Mouse (Mus musculus) stomach, postnatal 0 days (tissue): ENCODE results near the gene Frmd4b. TPM values are rescaled to one million over a fixed set of nuclear protein-coding genes. Genes with fewer than 3 reads are reported as not detected.

Experiments used
- ATAC-seq: fragments of 200-750 bp; cut with Nextera tagmentation; 2 replicates; pipeline ENCODE4 v1.8.0; 2017; ENCODE audit not compliant: low FRiP score, low TSS enrichment
- DNase-seq: peaks from one replicate; pipeline ENCODE4 v3.0.0-alpha.2; 2016; ENCODE audit warnings: low spot score
- H3K27ac ChIP-seq: fragments of 300-500 bp; sonication (generic); replicated peaks from 2 replicates; pipeline ENCODE4 v1.5.1; 2014; ENCODE audit warnings: mild to moderate bottlenecking, control low read depth
- H3K27me3 ChIP-seq: fragments of 300-500 bp; sonication (generic); 2 replicates; pipeline ENCODE4 v1.6.1; 2014; ENCODE audit warnings: low read length; ENCODE audit not compliant: control insufficient read depth, insufficient read depth
- H3K36me3 ChIP-seq: fragments of 300-500 bp; sonication (generic); 2 replicates; pipeline ENCODE4 v1.6.1; 2014; ENCODE audit warnings: low read length, mixed read lengths; ENCODE audit not compliant: control insufficient read depth, insufficient read depth
- H3K4me1 ChIP-seq: fragments of 300-500 bp; sonication (generic); replicated peaks from 2 replicates; pipeline ENCODE4 v1.6.1; 2014; ENCODE audit warnings: antibody characterized with exemption; ENCODE audit not compliant: control insufficient read depth, insufficient read depth
- H3K4me2 ChIP-seq: fragments of 300-500 bp; sonication (generic); replicated peaks from 2 replicates; pipeline ENCODE4 v1.6.1; 2014; ENCODE audit warnings: low read depth, mild to moderate bottlenecking, control low read depth, moderate library complexity
- H3K4me3 ChIP-seq: fragments of 300-500 bp; sonication (generic); 2 replicates; pipeline ENCODE4 v1.5.1; 2014; ENCODE audit warnings: low read depth, low read length, control low read depth
- H3K9ac ChIP-seq: fragments of 300-500 bp; sonication (generic); 2 replicates; pipeline ENCODE4 v1.6.1; 2014; ENCODE audit warnings: mild to moderate bottlenecking, low read length, control low read depth, mixed read lengths
- H3K9me3 ChIP-seq: fragments of 300-500 bp; sonication (generic); 2 replicates; pipeline ENCODE4 v1.6.1; 2016; ENCODE audit warnings: low read length; ENCODE audit not compliant: control insufficient read depth
- CTCF ChIP-seq: IDR thresholded peaks from 2 replicates; pipeline ENCODE4 v1.5.1; 2016; ENCODE audit warnings: antibody characterized with exemption, low read depth, mild to moderate bottlenecking, moderate library complexity
- EP300 ChIP-seq: optimal IDR thresholded peaks from 2 replicates; pipeline ENCODE3; 2016; ENCODE audit warnings: antibody characterized with exemption
- WGBS: fragments of 180-500 bp; shearing (Covaris S2); extraction: QIAGEN DNeasy Blood & Tissue Kit; methylation state at CpG from one replicate; pipeline ENCODE4 v1.1.7; 2014; 5-methylcytosine and 5-hydroxymethylcytosine counted together
- polyA plus RNA-seq: library from polyadenylated mRNA; unstranded; fragments of >200 nt; fragmentation: Nextera tagmentation; extraction: Ambion mirVana; gene quantifications from 2 replicates; pipeline ENCODE4 v1.2.1, GENCODE M21; 2015

The Frmd4b gene
- polyA plus RNA-seq, 1 experiment from 2014 or later = 11.2 TPM

DNA sequence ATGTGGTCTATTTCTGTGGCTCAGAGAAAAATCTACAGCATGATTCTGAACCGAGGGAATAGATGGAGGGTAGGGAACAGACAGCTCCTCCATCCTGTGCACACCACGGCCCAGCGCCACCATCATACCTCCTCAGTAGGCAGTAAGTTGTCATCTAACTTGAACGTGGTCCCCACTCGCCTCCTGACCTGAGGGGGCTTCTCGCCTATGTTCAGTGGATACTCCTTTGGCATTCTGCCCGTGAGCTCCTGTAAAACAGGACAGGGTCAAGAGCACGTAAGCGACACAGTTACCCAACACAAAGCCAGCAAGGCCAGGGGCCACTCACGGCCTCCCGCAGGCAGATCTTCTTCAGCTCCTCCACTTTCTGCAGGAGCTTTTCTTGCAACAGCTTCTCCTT, 311.0 kb downstream of the Frmd4b start:
- Histone ChIP-seq H3K4me1 (no peaks in the 10 kb centered on the region), H3K9me3 (no peaks in the 10 kb centered on the region), H3K27me3 (no peaks in the 10 kb centered on the region), H3K9ac (no peak overlapping the region), H3K36me3 (0 out of 2 replicates have a peak, but pooled peaks cover 3% of the 10 kb centered on the region), H3K4me3 (no peak overlapping the region), H3K27ac (no peak overlapping the region), H3K4me2 (no peak overlapping the region)
- ATAC-seq = no peak
- TF ChIP-seq EP300 (no peak), CTCF (no peak)
- 91% methylated on average over 11 of the region's 11 CpGs for WGBS
- DNase-seq = no peak

GRCm38 (mm10) chr6:97305491-97305890, 311.9 kb downstream of the Frmd4b start:
- no peaks in the 10 kb centered on the region for H3K9me3 ChIP-seq
- TF ChIP-seq CTCF = no peak
- TF ChIP-seq EP300 = no peak
- no peak overlapping the region; the same call in 1 of the 2 replicates for H3K27ac ChIP-seq
- no peaks in the 10 kb centered on the region for H3K4me1 ChIP-seq
- H3K9ac ChIP-seq = no peak overlapping the region
- no peak overlapping the region for H3K4me3 ChIP-seq
- ATAC-seq (peak; percentile 62), DNase-seq (no peak)
- H3K4me2 ChIP-seq = no peak overlapping the region
- H3K27me3 ChIP-seq = no peaks in the 10 kb centered on the region
- 0 out of 2 replicates have a peak, but pooled peaks cover 3% of the 10 kb centered on the region for H3K36me3 ChIP-seq
- WGBS = 44% methylated on average over 7 of the region's 7 CpGs

GRCm38 (mm10) chr6:97305010-97305409, 312.3 kb downstream of the Frmd4b start:
- ATAC-seq = no peak
- Histone ChIP-seq H3K27ac (peak overlapping the region; percentile 58; the same call in 1 of the 2 replicates), H3K9me3 (no peaks in the 10 kb centered on the region), H3K27me3 (no peaks in the 10 kb centered on the region), H3K4me2 (no peak overlapping the region), H3K4me1 (no peaks in the 10 kb centered on the region), H3K9ac (no peak overlapping the region), H3K36me3 (0 out of 2 replicates have a peak, but pooled peaks cover 3% of the 10 kb centered on the region), H3K4me3 (no peak overlapping the region)
- 59% methylated on average over 11 of the region's 11 CpGs for WGBS
- DNase-seq = no peak
- TF ChIP-seq CTCF (no peak), EP300 (no peak)

- H3K27ac ChIP-seq = no peak overlapping the region
- H3K9me3 ChIP-seq = no peaks in the 10 kb centered on the region
- no peaks in the 10 kb centered on the region for H3K4me1 ChIP-seq
- H3K36me3 ChIP-seq = 0 out of 2 replicates have a peak, but pooled peaks cover 3% of the 10 kb centered on the region
- ATAC-seq (no peak), DNase-seq (no peak)
- no peak overlapping the region for H3K4me2 ChIP-seq
- no peak overlapping the region for H3K4me3 ChIP-seq
- H3K9ac ChIP-seq = no peak overlapping the region
- WGBS = 81% methylated on average over 9 of the region's 9 CpGs
- no peaks in the 10 kb centered on the region for H3K27me3 ChIP-seq
- no peak for TF ChIP-seq CTCF
- no peak for TF ChIP-seq EP300
Observed at GRCm38 (mm10) chr6:97303277-97304109, 313.8 kb downstream of the Frmd4b start.

GRCm38 (mm10) chr6:97302303-97302702, 315.0 kb downstream of the Frmd4b start:
- no peak overlapping the region for H3K4me2 ChIP-seq
- no peak for DNase-seq
- no peaks in the 10 kb centered on the region for H3K4me1 ChIP-seq
- H3K27me3 ChIP-seq = no peaks in the 10 kb centered on the region
- no peak overlapping the region for H3K4me3 ChIP-seq
- no peak overlapping the region for H3K27ac ChIP-seq
- WGBS = 85% methylated on average over 7 of the region's 7 CpGs
- H3K9ac ChIP-seq = no peak overlapping the region
- ATAC-seq = no peak
- TF ChIP-seq CTCF (no peak), EP300 (no peak)
- H3K36me3 ChIP-seq = no peaks in the 10 kb centered on the region
- H3K9me3 ChIP-seq = no peaks in the 10 kb centered on the region

- TF ChIP-seq CTCF = no peak
- no peak for TF ChIP-seq EP300
- H3K4me3 ChIP-seq = no peak overlapping the region
- H3K36me3 ChIP-seq = peaks cover 7% of the 10 kb centered on the region
- H3K4me2 ChIP-seq = no peak overlapping the region
- H3K9me3 ChIP-seq = no peaks in the 10 kb centered on the region
- H3K27ac ChIP-seq = no peak overlapping the region
- WGBS = 81% methylated on average over 6 of the region's 6 CpGs
- ATAC-seq = no peak
- H3K4me1 ChIP-seq = no peaks in the 10 kb centered on the region
- no peak for DNase-seq
- H3K9ac ChIP-seq = no peak overlapping the region
- H3K27me3 ChIP-seq = no peaks in the 10 kb centered on the region
Observed at GRCm38 (mm10) chr6:97300659-97301058, 316.7 kb downstream of the Frmd4b start.
